Mouse (Mus musculus): Measurements from ENCODE around the gene Zbtb6. TPM values are rescaled to one million over a fixed set of nuclear protein-coding genes. Genes with fewer than 3 reads are reported as not detected.
A peak's percentile ranks its signal among the peaks of the same experiment; 100 is the strongest.

Gene Zbtb6
- polyA plus RNA-seq, 1 experiment from 2014 or later: 25.1 TPM

- no peaks in the 10 kb centered on the region for H3K36me3 ChIP-seq (ENCODE audit: control insufficient read depth, insufficient read depth)
- H3K4me2 ChIP-seq (ENCODE audit: low read length): peak overlapping the region; percentile 82
- peak overlapping the region; percentile 92 for H3K27ac ChIP-seq (ENCODE audit: low read length)
- peaks cover 9% of the 10 kb centered on the region for H3K4me1 ChIP-seq (replicated peaks; ENCODE audit: control insufficient read depth, insufficient read depth, low read length)
- H3K4me3 ChIP-seq (replicated peaks; ENCODE audit: low read length): peak overlapping the region; percentile 96
- peak overlapping the region; percentile 96 for H3K9ac ChIP-seq (replicated peaks; ENCODE audit: low read depth, low read length)
- 0% methylated on average over 24 of the region's 24 CpGs for WGBS
- H3K27me3 ChIP-seq (replicated peaks; ENCODE audit: control insufficient read depth, insufficient read depth, low read length): no peaks in the 10 kb centered on the region
- H3K9me3 ChIP-seq (ENCODE audit: control insufficient read depth, low read length): no peaks in the 10 kb centered on the region
- peak; percentile 84 for ATAC-seq
Measured at GRCm38 (mm10) chr2:37452376-37452760, 9.4 kb upstream of the Zbtb6 start.

- peak overlapping the region; percentile 92 for H3K27ac ChIP-seq (ENCODE audit: low read length)
- H3K9ac ChIP-seq (replicated peaks; ENCODE audit: low read depth, low read length): peak overlapping the region; percentile 96
- no peaks in the 10 kb centered on the region for H3K9me3 ChIP-seq (ENCODE audit: control insufficient read depth, low read length)
- H3K4me1 ChIP-seq (replicated peaks; ENCODE audit: control insufficient read depth, insufficient read depth, low read length): peaks cover 9% of the 10 kb centered on the region
- H3K4me3 ChIP-seq (replicated peaks; ENCODE audit: low read length): peak overlapping the region; percentile 96
- no peaks in the 10 kb centered on the region for H3K27me3 ChIP-seq (replicated peaks; ENCODE audit: control insufficient read depth, insufficient read depth, low read length)
- ATAC-seq: peak; percentile 98
- H3K36me3 ChIP-seq (ENCODE audit: control insufficient read depth, insufficient read depth): no peaks in the 10 kb centered on the region
- WGBS: 8% methylated on average over 42 of the region's 44 CpGs
- peak overlapping the region; percentile 82 for H3K4me2 ChIP-seq (ENCODE audit: low read length)
Measured at GRCm38 (mm10) chr2:37451667-37452375, 8.8 kb upstream of the Zbtb6 start.

- Histone ChIP-seq H3K4me3 (replicated peaks; ENCODE audit: low read length) (peak overlapping the region; percentile 70), H3K9me3 (ENCODE audit: control insufficient read depth, low read length) (no peaks in the 10 kb centered on the region), H3K36me3 (ENCODE audit: control insufficient read depth, insufficient read depth) (peaks cover 12% of the 10 kb centered on the region; the same call in 1 of the 2 replicates), H3K27ac (ENCODE audit: low read length) (peak overlapping the region; percentile 99), H3K27me3 (replicated peaks; ENCODE audit: control insufficient read depth, insufficient read depth, low read length) (no peaks in the 10 kb centered on the region), H3K4me1 (replicated peaks; ENCODE audit: control insufficient read depth, insufficient read depth, low read length) (peaks cover 12% of the 10 kb centered on the region), H3K9ac (replicated peaks; ENCODE audit: low read depth, low read length) (peak overlapping the region; percentile 74), H3K4me2 (ENCODE audit: low read length) (peak overlapping the region; percentile 92)
- peak; percentile 34 for ATAC-seq
- WGBS: 17% methylated on average over 7 of the region's 7 CpGs
Measured at GRCm38 (mm10) chr2:37431609-37432008, 11.4 kb downstream of the Zbtb6 start.

GRCm38 (mm10) chr2:37430593-37431464, 12.1 kb downstream of the Zbtb6 start:
- peak overlapping the region; percentile 74 for H3K9ac ChIP-seq (replicated peaks; ENCODE audit: low read depth, low read length)
- WGBS: under 1% methylated on average over 38 of the region's 38 CpGs
- no peaks in the 10 kb centered on the region for H3K27me3 ChIP-seq (replicated peaks; ENCODE audit: control insufficient read depth, insufficient read depth, low read length)
- H3K4me1 ChIP-seq (replicated peaks; ENCODE audit: control insufficient read depth, insufficient read depth, low read length): peaks cover 12% of the 10 kb centered on the region
- peak overlapping the region; percentile 99 for H3K27ac ChIP-seq (ENCODE audit: low read length)
- peaks cover 12% of the 10 kb centered on the region; the same call in 1 of the 2 replicates for H3K36me3 ChIP-seq (ENCODE audit: control insufficient read depth, insufficient read depth)
- peak overlapping the region; percentile 92 for H3K4me2 ChIP-seq (ENCODE audit: low read length)
- H3K4me3 ChIP-seq (replicated peaks; ENCODE audit: low read length): peak overlapping the region; percentile 70
- ATAC-seq: peak; percentile 96
- H3K9me3 ChIP-seq (ENCODE audit: control insufficient read depth, low read length): no peaks in the 10 kb centered on the region

- ATAC-seq: no peak
- Histone ChIP-seq H3K36me3 (ENCODE audit: control insufficient read depth, insufficient read depth) (peaks cover 3% of the 10 kb centered on the region; the same call in 1 of the 2 replicates), H3K9me3 (ENCODE audit: control insufficient read depth, low read length) (no peaks in the 10 kb centered on the region), H3K4me2 (ENCODE audit: low read length) (no peak overlapping the region), H3K9ac (replicated peaks; ENCODE audit: low read depth, low read length) (no peak overlapping the region), H3K4me1 (replicated peaks; ENCODE audit: control insufficient read depth, insufficient read depth, low read length) (peaks cover 8% of the 10 kb centered on the region; the same call in 1 of the 2 replicates), H3K27me3 (replicated peaks; ENCODE audit: control insufficient read depth, insufficient read depth, low read length) (no peaks in the 10 kb centered on the region), H3K27ac (ENCODE audit: low read length) (no peak overlapping the region), H3K4me3 (replicated peaks; ENCODE audit: low read length) (no peak overlapping the region)
- 55% methylated on average over 3 of the region's 3 CpGs for WGBS
Measured at GRCm38 (mm10) chr2:37423671-37424070, 19.3 kb downstream of the Zbtb6 start.

- H3K4me1 ChIP-seq (replicated peaks; ENCODE audit: control insufficient read depth, insufficient read depth, low read length): peaks cover 8% of the 10 kb centered on the region; the same call in 1 of the 2 replicates
- H3K27me3 ChIP-seq (replicated peaks; ENCODE audit: control insufficient read depth, insufficient read depth, low read length): no peaks in the 10 kb centered on the region
- H3K27ac ChIP-seq (ENCODE audit: low read length): peak within 1 kb of the TSS; percentile 91
- H3K9me3 ChIP-seq (ENCODE audit: control insufficient read depth, low read length): no peaks in the 10 kb centered on the region
- H3K4me3 ChIP-seq (replicated peaks; ENCODE audit: low read length): peak within 1 kb of the TSS; percentile 98
- H3K36me3 ChIP-seq (ENCODE audit: control insufficient read depth, insufficient read depth): no peaks in the 10 kb centered on the region
- peak; percentile 98 for ATAC-seq
- H3K9ac ChIP-seq (replicated peaks; ENCODE audit: low read depth, low read length): peak within 1 kb of the TSS; percentile 86
- WGBS: under 1% methylated on average over 72 of the region's 75 CpGs
- peak within 1 kb of the TSS; percentile 85 for H3K4me2 ChIP-seq (ENCODE audit: low read length)
Measured at GRCm38 (mm10) chr2:37422306-37423304, 20.4 kb downstream of the Zbtb6 start, which contains the start of gene Rc3h2. TSS of gene Rc3h2 (minus strand) at chr2:37422903.

GRCm38 (mm10) chr2:37421903-37422302, 21.1 kb downstream of the Zbtb6 start:
- Histone ChIP-seq H3K36me3 (ENCODE audit: control insufficient read depth, insufficient read depth) (no peaks in the 10 kb centered on the region), H3K9me3 (ENCODE audit: control insufficient read depth, low read length) (no peaks in the 10 kb centered on the region), H3K27ac (ENCODE audit: low read length) (peak overlapping the region; percentile 91), H3K9ac (replicated peaks; ENCODE audit: low read depth, low read length) (peak overlapping the region; percentile 86), H3K4me3 (replicated peaks; ENCODE audit: low read length) (peak overlapping the region; percentile 98), H3K27me3 (replicated peaks; ENCODE audit: control insufficient read depth, insufficient read depth, low read length) (no peaks in the 10 kb centered on the region), H3K4me2 (ENCODE audit: low read length) (peak overlapping the region; percentile 85), H3K4me1 (replicated peaks; ENCODE audit: control insufficient read depth, insufficient read depth, low read length) (peaks cover 8% of the 10 kb centered on the region; the same call in 1 of the 2 replicates)
- WGBS: under 1% methylated on average over 3 of the region's 3 CpGs
- ATAC-seq: no peak

- no peaks in the 10 kb centered on the region for H3K27me3 ChIP-seq (replicated peaks; ENCODE audit: control insufficient read depth, insufficient read depth, low read length)
- H3K27ac ChIP-seq (ENCODE audit: low read length): no peak overlapping the region
- no peaks in the 10 kb centered on the region for H3K9me3 ChIP-seq (ENCODE audit: control insufficient read depth, low read length)
- H3K4me2 ChIP-seq (ENCODE audit: low read length): no peak overlapping the region
- no peak for ATAC-seq
- H3K4me1 ChIP-seq (replicated peaks; ENCODE audit: control insufficient read depth, insufficient read depth, low read length): no peaks in the 10 kb centered on the region
- WGBS: 57% methylated on average over 1 of the region's 1 CpGs
- no peak overlapping the region for H3K4me3 ChIP-seq (replicated peaks; ENCODE audit: low read length)
- no peak overlapping the region for H3K9ac ChIP-seq (replicated peaks; ENCODE audit: low read depth, low read length)
- H3K36me3 ChIP-seq (ENCODE audit: control insufficient read depth, insufficient read depth): peaks cover 23% of the 10 kb centered on the region
Measured at GRCm38 (mm10) chr2:37395539-37395938, 47.4 kb downstream of the Zbtb6 start.
